Mouse (Mus musculus) frontal cortex, postnatal 10 days (tissue): Measurements from ENCODE around the gene Hormad1.
"Not testable (repeated sequence)": the region's sequence is repeated elsewhere in the genome, so short reads cannot be mapped to it uniquely, and the experiment has no call there.

Source experiments
- DNase-seq, 2 experiments: peaks; one replicate each; pipeline ENCODE4 v3.0.0; 2022; ENCODE audit warnings: low spot score in 2 of 2, mixed read lengths in 1 of 2

Hormad1 gene

GRCm38 (mm10) chr3:95559437-95559836, at the start of gene Hormad1:
Hormad1 (plus strand) TSS chr3:95559677.
- DNase-seq, result no peak

- DNase-seq, result no peak
These were observed 47.8 kb upstream of the Hormad1 start for GRCm38 (mm10) chr3:95511611-95512180.

GRCm38 (mm10) chr3:95516614-95517041, 42.8 kb upstream of the Hormad1 start:
- no peak for DNase-seq

GRCm38 (mm10) chr3:95517493-95517898, 42.0 kb upstream of the Hormad1 start:
- DNase-seq, result peak; percentile 43 to 45

- no peak for DNase-seq
These were observed 40.6 kb upstream of the Hormad1 start for GRCm38 (mm10) chr3:95518891-95519290.

GRCm38 (mm10) chr3:95519315-95519714, 40.2 kb upstream of the Hormad1 start:
- DNase-seq, result no peak

- DNase-seq, result no peak
These were observed 39.4 kb upstream of the Hormad1 start for GRCm38 (mm10) chr3:95520100-95520499.

- DNase-seq, result no peak
These were observed 38.3 kb upstream of the Hormad1 start for GRCm38 (mm10) chr3:95521168-95521567.

GRCm38 (mm10) chr3:95523662-95524061, 35.8 kb upstream of the Hormad1 start:
- no peak for DNase-seq

- no peak for DNase-seq
These were observed 34.8 kb upstream of the Hormad1 start for GRCm38 (mm10) chr3:95524673-95525072.

- DNase-seq, result no peak
These were observed 33.4 kb upstream of the Hormad1 start for GRCm38 (mm10) chr3:95526111-95526510.

GRCm38 (mm10) chr3:95526622-95527211, 32.8 kb upstream of the Hormad1 start, which contains the start of gene Ctss:
Ctss (plus strand) TSS chr3:95526786.
- no peak for DNase-seq

GRCm38 (mm10) chr3:95529814-95530213, 29.7 kb upstream of the Hormad1 start:
- DNase-seq, result no peak

- DNase-seq, result no peak
These were observed 28.5 kb upstream of the Hormad1 start for GRCm38 (mm10) chr3:95531025-95531424.

- no peak for DNase-seq
These were observed 26.1 kb upstream of the Hormad1 start for GRCm38 (mm10) chr3:95533364-95533763.

GRCm38 (mm10) chr3:95534927-95535326, 24.6 kb upstream of the Hormad1 start:
- no peak for DNase-seq

- no peak for DNase-seq
These were observed 20.5 kb upstream of the Hormad1 start for GRCm38 (mm10) chr3:95538936-95539335.

- no peak for DNase-seq
These were observed 19.6 kb upstream of the Hormad1 start for GRCm38 (mm10) chr3:95539837-95540236.

GRCm38 (mm10) chr3:95541186-95541585, 18.3 kb upstream of the Hormad1 start:
- DNase-seq, result not testable (repeated sequence)

GRCm38 (mm10) chr3:95542171-95542570, 17.3 kb upstream of the Hormad1 start:
- no peak for DNase-seq

GRCm38 (mm10) chr3:95542981-95543380, 16.5 kb upstream of the Hormad1 start:
- DNase-seq, result no peak

GRCm38 (mm10) chr3:95550176-95550575, 9.3 kb upstream of the Hormad1 start:
- DNase-seq, result no peak

GRCm38 (mm10) chr3:95553986-95554385, 5.5 kb upstream of the Hormad1 start:
- DNase-seq, result no peak

- DNase-seq, result no peak
These were observed 1.3 kb downstream of the Hormad1 start for GRCm38 (mm10) chr3:95560738-95561137.
